Mouse (Mus musculus): ENCODE data around the gene Smad3.
A peak's percentile ranks its signal among the peaks of the same experiment; 100 is the strongest.

DNA sequence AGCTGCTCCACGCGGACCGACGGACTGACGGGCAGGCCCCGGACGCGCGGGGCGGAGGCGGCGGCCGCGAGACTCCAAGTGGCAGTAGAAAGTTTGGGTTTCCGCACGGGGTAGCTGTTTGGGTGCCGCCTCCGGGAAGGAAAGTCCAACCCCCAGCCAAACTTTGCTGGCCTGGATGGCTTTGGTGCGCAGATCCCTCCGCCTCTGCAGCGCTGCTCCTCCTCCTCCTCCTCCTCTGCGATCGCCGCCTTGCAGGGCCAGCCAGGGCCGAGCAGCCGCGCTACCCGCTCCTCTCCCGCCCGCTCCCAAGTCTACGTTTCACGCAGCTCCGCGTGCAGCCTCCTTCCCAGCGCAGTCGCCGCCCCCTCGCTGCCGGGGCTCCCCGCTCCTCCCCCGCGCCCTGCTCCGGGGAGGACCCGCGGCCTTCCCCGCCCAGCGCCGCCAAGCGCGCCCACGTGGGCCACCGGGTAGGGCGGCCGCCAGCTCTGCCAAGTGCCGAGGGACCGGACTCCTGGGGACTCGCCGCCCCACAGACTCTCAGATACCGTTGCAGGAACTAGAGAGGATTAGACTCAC lies at the start of gene Smad3:
- no peak for TF ChIP-seq CTCF (IDR thresholded peaks at IDR 0.05; ENCODE audit: control insufficient read depth, insufficient read depth, insufficient read length)
- TF ChIP-seq MYOG (IDR thresholded peaks at IDR 0.05; ENCODE audit: control insufficient read depth, extremely low read depth, insufficient read length): no peak
- peak; percentile 40 for TF ChIP-seq USF1 (IDR thresholded peaks at IDR 0.05; ENCODE audit: low read depth)
- peak; percentile 29 for TF ChIP-seq MAX (IDR thresholded peaks at IDR 0.05)
- no peak for TF ChIP-seq CEBPB (IDR thresholded peaks at IDR 0.05; ENCODE audit: low read depth)
- no peak for TF ChIP-seq FOSL1 (IDR thresholded peaks at IDR 0.05; ENCODE audit: insufficient read depth, low read length, poor library complexity, severe bottlenecking)
- TF ChIP-seq MYOD1 (IDR thresholded peaks at IDR 0.05; ENCODE audit: control insufficient read depth, insufficient read length, low read depth): no peak
